Mouse (Mus musculus) heart, postnatal 25 days (tissue): Measurements from ENCODE around the gene Slc1a1. TPM values are rescaled to one million over a fixed set of nuclear protein-coding genes. Genes with fewer than 3 reads are reported as not detected.

ENCODE experiments used
- DNase-seq: peaks from one replicate; pipeline ENCODE4 v3.0.0; 2022; ENCODE audit warnings: low spot score
- intact Hi-C: fragments of 180-260 bp; cut with DNase I; formaldehyde crosslinking; loops from one replicate; pipeline ENCODE4 v1.15.1; 2025
- total RNA-seq, 2 experiments: library from RNA; stranded (reverse); gene quantifications; 2 replicates each; pipeline ENCODE4 v1.2.3; 2021

Slc1a1 gene
- total RNA-seq, 2 experiments from 2014 or later: 0.87 to 1.0 TPM

DNA sequence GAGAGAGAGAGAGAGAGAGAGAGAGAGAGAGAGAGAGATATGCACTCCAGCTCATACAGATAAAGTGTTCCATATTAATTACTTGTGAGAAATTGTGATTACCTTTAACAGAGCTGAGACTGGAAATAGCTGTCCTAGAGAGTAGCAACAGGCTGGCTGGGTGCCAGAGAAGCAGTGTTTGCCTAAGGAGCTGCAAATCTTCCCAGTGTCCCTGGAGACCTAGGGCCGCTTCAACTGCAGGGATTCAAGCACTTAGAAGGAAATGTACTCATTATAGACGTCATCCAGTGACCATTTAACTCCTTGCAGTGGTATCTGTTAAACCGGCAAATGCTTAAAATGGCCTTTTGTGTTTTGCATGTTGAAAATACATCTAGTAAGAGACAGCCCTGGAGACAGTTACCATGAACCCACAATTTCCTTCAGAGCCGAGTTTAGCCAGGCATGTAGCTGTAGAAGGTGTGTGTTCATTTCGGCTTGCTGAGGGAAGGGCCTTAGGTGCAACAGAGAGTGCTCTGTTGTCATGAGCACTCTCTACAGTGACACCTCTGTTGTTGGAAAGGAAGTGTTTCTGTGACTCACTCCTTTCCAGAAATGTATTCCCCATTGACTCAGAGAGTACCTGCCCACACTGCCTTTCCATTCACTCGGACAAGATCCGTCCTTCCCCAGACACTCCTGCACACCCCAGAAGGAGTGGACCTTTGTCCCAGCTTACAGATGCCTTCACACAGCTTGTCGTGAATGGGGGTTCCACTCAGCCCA is 10.3 kb downstream of the Slc1a1 start:
- no peak for DNase-seq
- intact Hi-C loops: no loop called here

DNA sequence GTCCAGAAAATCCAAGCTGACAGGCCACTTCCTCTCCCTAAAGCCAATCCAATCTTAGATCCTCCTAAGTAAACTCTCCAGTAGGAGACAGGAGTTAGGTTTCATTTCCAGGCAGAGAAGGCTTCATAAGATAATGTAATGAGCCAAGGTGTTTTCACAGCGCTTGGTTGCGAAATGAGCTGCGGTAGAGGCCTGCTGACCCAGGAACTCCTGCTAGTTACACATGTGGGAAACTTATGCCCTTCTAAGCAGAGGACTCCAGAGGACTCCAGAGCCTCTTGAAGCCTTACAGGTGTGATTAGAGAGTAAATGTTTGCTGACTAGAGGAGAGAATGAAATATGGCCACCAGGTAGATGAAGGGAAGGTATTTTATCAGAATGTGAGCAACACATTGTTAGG is 15.7 kb downstream of the Slc1a1 start:
- no peak for DNase-seq
- intact Hi-C loops: no loop called here

- DNase-seq: no peak
- intact Hi-C loops: no loop called here
Measured at GRCm38 (mm10) chr19:28852001-28852400, 17.2 kb downstream of the Slc1a1 start.

DNA sequence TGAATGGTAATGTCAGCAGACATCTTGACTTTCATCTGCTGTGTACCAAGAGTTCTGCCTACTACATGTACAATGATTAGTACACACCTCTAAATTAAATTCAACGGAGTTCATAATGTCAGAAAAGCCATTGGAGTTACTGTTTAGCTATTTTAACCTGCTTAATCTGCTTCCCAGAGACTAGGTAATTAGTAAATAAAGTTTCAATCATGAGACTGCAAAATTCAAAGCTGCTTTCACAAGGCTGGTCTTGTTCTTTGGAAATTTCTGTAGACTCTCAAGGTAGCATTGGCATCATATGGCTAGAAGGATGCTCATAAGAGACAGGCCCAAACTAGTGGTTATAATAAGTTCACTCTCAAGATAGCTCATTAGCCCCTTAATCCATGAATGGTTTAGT is 20.0 kb downstream of the Slc1a1 start:
- DNase-seq: no peak
- intact Hi-C loops: no loop called here

GRCm38 (mm10) chr19:28860246-28860645 is 25.4 kb downstream of the Slc1a1 start:
- intact Hi-C loops: no loop called here
- DNase-seq: no peak

DNA sequence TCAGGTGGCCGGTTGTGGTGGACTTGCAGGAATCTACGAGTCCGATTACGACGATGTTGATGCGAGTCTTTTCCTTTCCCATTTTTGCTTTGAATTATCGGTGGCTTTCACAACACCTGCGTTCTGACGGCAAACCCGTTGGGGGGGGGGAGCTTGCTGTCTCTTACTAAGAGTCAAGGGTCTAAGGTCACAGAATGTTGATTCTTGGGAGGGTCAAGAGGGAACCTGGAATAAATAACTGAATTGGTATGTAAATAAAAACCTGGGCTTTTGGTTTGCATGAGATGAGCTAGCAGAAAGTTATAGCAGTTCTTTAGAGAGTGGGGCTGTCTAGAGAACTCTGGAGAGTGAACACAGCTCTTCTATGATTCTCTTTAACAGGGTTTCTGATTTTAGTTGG is 28.8 kb downstream of the Slc1a1 start:
- intact Hi-C loops: no loop called here
- no peak for DNase-seq

GRCm38 (mm10) chr19:28864981-28865380 is 30.1 kb downstream of the Slc1a1 start:
- intact Hi-C loops: no loop called here
- no peak for DNase-seq

DNA sequence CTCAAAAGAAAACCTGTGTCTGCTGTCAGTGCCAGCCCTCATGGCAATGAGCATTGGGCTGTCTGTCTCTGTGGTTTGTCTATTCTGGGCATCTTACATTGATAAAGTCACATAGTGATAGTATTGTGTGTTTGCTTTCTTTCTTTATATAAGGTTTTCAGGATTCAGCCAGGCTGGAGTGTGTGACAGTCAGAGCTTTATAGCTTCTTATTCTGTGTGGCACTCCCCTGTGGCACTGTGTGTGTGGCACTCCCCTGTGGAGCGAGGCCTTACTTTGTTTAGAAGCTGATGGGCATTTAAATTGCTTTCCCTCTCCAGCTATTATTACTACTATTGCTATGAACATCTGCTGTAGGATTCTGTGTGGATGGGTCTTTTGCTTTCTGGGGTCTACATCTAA is 30.7 kb downstream of the Slc1a1 start:
- intact Hi-C loops: no loop called here
- no peak for DNase-seq

DNA sequence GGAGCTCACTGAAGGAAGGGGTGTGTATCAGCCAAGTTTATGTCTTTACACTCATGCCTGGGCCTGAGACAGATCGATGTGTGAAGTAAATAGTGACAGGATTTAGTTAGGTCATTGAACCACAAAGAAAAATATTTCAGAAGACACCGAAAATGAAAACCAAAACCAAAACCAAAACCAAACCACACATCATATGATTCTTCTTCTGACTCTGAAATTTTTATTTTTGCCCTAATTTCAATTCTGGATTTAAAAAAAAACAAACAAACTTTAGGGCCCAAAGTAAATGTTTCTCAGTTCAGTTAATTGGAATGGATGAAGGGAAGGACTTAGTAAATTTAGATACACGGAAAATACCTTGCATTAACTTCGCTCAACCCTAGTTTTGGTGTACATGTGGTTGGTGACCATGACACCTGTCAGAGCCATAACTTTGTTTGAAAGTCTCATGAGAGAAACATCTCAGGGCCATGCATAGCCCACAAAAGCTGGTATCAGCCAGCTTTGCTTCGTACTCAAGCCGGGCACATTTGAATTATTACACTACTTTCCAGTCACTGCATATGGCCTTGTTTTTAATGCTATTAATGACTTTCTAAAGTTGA is 34.5 kb downstream of the Slc1a1 start:
- intact Hi-C loops: no loop called here

DNA sequence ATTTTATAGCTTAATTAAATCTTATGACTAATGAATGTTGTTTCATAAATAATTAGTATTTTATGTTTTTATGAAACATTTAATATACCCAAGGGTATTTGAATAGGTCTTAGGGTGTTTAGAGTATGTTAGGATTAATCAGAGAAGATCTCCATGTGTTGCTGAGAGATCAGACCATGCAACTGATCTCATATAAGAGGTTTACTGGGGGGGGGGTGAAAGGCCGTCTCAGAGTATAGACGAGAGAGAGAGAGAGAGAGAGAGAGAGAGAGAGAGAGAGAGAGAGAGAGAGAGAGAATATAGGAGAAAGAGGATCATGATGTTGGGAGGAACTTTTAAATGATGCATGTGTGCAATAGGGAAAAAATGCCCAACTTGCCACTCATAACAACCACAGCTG is 35.5 kb downstream of the Slc1a1 start:
- intact Hi-C loops: no loop called here
- no peak for DNase-seq

More for the DNA sequence above, 34.5 kb downstream of the Slc1a1 start:
- DNase-seq: no peak

- no peak for DNase-seq
- intact Hi-C loops: no loop called here
Measured at GRCm38 (mm10) chr19:28879476-28879875, 44.6 kb downstream of the Slc1a1 start.

GRCm38 (mm10) chr19:28883126-28883525 is 48.3 kb downstream of the Slc1a1 start:
- no peak for DNase-seq
- intact Hi-C loops: loop anchor here (5.0 kb wide), 1 partner anchor 106 kb away; no protein-coding TSS in a partner anchor

GRCm38 (mm10) chr19:28888496-28888895 is 53.6 kb downstream of the Slc1a1 start:
- intact Hi-C loops: no loop called here

DNA sequence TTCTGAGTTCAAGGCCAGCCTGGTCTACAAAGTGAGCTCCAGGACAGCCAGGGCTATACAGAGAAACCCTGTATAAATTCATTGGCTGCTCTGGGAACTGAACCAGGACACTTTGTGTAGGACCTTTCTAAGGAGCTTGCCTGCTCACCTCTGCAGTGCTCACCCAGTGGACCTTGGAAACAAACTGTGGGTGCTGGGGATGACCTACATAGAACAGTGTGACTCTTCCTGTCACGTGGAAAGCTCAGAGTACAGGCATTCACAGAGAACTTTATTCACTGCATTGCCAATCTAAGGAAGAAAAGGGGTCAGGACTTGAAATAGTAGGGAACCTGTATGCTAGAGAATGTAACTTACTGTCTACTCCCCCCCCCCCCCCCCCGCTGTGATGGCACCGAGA is 54.4 kb downstream of the Slc1a1 start:
- no peak for DNase-seq
- intact Hi-C loops: no loop called here

More at GRCm38 (mm10) chr19:28888496-28888895, 53.6 kb downstream of the Slc1a1 start:
- DNase-seq: no peak

DNA sequence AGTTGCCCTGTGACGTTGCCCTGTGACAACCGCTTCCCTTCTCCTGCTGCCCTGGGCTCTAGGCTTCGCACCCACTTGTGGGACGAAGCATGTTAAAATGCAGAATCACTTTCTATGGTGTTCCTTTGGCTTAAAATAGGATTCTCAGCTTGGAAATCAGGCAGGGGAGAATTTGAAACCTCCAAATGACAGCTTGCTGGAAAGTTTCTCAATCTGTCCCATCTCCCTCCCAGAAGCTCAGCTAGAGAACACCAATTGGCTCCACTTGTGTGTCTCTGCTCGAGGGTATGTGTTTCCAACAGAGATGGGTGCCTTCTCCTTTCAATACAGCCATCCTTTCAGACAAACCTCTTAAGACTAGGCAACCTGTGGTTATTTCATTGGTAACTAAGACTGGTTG is 56.4 kb downstream of the Slc1a1 start:
- intact Hi-C loops: no loop called here
- DNase-seq: no peak

GRCm38 (mm10) chr19:28891864-28892263 is 57.0 kb downstream of the Slc1a1 start:
- intact Hi-C loops: no loop called here
- DNase-seq: no peak

DNA sequence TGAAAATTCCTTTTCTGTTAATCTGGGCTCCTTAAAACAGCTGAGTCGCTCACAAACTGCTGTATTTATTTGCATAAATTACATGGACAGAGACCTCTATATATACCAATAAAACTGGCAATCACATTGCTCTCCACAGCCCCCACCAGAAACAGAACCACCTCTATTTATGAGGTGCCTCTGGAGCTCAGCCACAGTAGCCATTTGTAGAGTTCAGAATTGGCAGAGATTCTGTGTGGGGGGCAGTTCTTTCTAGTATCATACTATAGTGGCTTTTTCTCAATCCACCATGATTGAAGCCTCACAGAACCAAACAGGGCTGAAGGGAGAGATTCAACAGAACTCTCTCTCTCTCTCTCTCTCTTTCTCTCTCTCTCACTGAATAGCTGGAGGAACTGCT is 61.8 kb downstream of the Slc1a1 start:
- intact Hi-C loops: no loop called here
- no peak for DNase-seq

DNA sequence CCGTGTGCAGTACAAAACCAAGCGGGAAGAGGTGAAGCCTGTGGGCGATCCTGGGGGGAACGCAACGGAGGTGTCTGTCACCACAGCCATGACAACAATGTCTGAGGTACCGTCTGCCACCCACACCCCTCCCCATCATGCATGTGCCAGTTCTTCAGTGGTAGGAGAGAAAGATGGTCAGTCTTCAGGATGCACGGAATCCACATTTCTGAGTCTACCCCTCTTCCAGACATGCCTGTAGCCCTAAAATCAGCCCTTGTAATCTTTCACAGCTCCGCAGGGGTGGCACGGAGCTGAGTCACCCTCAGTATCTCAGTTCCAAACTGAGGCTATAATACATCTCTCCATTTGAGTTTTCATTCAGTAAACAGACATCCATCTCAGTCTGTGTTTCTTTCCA is 62.6 kb downstream of the Slc1a1 start:
- no peak for DNase-seq
- intact Hi-C loops: no loop called here

GRCm38 (mm10) chr19:28900771-28901170 is 65.9 kb downstream of the Slc1a1 start:
- intact Hi-C loops: no loop called here
- no peak for DNase-seq

GRCm38 (mm10) chr19:28902111-28902510 is 67.3 kb downstream of the Slc1a1 start:
- intact Hi-C loops: no loop called here
- no peak for DNase-seq

- intact Hi-C loops: no loop called here
- DNase-seq: no peak
Measured at GRCm38 (mm10) chr19:28902806-28903205, 68.0 kb downstream of the Slc1a1 start.
